Mouse (Mus musculus): Measurements from ENCODE around the gene Dgkb.

DNA sequence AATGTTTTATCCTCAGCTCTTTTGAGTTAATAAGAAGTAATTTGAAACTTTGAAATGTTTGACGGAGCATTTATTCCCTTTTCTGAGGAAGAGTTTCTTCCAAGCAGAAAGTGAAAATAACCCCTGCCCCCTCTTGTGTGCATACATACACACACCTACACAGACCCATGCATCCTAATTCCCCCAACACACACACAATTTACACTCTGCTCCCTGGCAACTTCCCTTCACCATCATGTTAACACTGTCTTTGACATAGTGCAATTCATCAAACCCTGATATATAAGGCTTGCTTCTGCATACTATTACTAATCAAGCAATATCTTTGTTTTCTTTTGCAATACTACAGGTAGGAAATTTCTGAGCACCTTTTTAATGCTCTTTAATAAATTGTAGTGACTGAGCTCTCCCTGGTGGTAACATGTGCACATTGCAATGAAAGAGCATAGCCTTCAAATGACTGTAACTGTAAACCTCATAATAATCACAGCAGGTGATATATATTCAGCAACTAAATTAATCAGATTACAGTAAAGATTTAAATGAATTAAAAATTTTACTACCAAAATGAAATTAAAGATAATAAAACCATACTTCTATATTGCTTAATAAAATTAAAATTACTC lies 297.6 kb downstream of the Dgkb start:
- no peak for TF ChIP-seq CTCF (IDR thresholded peaks at IDR 0.05; ENCODE audit: control insufficient read depth, insufficient read depth, insufficient replicate concordance, low read depth, low read length)
- no peak for TF ChIP-seq POLR2A (IDR thresholded peaks at IDR 0.05; ENCODE audit: control insufficient read depth, low read depth, low read length)

Measured in testis, adult 2 months (tissue).